Mouse (Mus musculus) liver, adult 2 months (tissue): ENCODE measurements around the gene Mrrf. TPM values are rescaled to one million over a fixed set of nuclear protein-coding genes. Genes with fewer than 3 reads are reported as not detected.

Experiments
- DNase-seq: peaks from one replicate; pipeline ENCODE4 v3.0.0-alpha.2; 2011; ENCODE audit warnings: low read depth, low spot score; ENCODE audit errors: extremely low read depth
- H3K27ac ChIP-seq: fragments of 200-500 bp; replicated peaks from 2 replicates; pipeline ENCODE4 v1.5.1; 2012; ENCODE audit warnings: low read depth, mild to moderate bottlenecking, control low read depth, inconsistent platforms, low read length; ENCODE audit not compliant: insufficient read depth
- H3K27me3 ChIP-seq: fragments of 200-500 bp; 2 replicates; pipeline ENCODE4 v1.6.1; 2012; ENCODE audit warnings: mild to moderate bottlenecking, moderate library complexity, low read length, inconsistent platforms; ENCODE audit not compliant: control insufficient read depth, insufficient read depth
- H3K36me3 ChIP-seq: fragments of 200-500 bp; 2 replicates; pipeline ENCODE4 v1.6.1; 2012; ENCODE audit warnings: low read length, inconsistent platforms; ENCODE audit not compliant: control insufficient read depth, insufficient read depth
- H3K4me1 ChIP-seq: fragments of 200-500 bp; 2 replicates; pipeline ENCODE4 v1.6.1; 2011; ENCODE audit warnings: low read length; ENCODE audit not compliant: control insufficient read depth, insufficient read depth
- H3K4me3 ChIP-seq: fragments of 200-500 bp; 2 replicates; pipeline ENCODE4 v1.5.1; 2011; ENCODE audit warnings: low read depth, mild to moderate bottlenecking, control low read depth, low read length, moderate library complexity; ENCODE audit not compliant: insufficient read depth
- H3K79me2 ChIP-seq: fragments of 200-500 bp; 2 replicates; pipeline ENCODE4 v1.6.1; 2012; ENCODE audit warnings: inconsistent platforms, mild to moderate bottlenecking, low read length, moderate library complexity; ENCODE audit not compliant: control insufficient read depth, insufficient read depth
- H3K9ac ChIP-seq: fragments of 200-500 bp; 2 replicates; pipeline ENCODE4 v1.6.1; 2012; ENCODE audit warnings: low read depth, mild to moderate bottlenecking, control low read depth, inconsistent platforms, low read length
- CTCF ChIP-seq: fragments of 200-500 bp; IDR thresholded peaks from 2 replicates; pipeline ENCODE4 v1.5.1; 2011; ENCODE audit warnings: low read depth, low read length, control low read depth
- POLR2A ChIP-seq: fragments of 200-500 bp; IDR thresholded peaks from 2 replicates; pipeline ENCODE4 v1.6.1; 2011; ENCODE audit warnings: low read length, control low read depth; ENCODE audit not compliant: insufficient read depth; ENCODE audit errors: extremely low read depth
- WGBS: fragments of 180-500 bp; shearing (Covaris S2); methylation state at CpG from one replicate; pipeline ENCODE4 v1.1.7; 2018; 5-methylcytosine and 5-hydroxymethylcytosine counted together
- polyA plus RNA-seq: library from polyadenylated mRNA; depleted of rRNA; stranded (reverse); fragments of >200 nt; gene quantifications from 2 replicates; pipeline ENCODE4 v1.2.3, GENCODE M21; 2012
- total RNA-seq: library from RNA; depleted of rRNA; stranded (reverse); fragments of >200 nt; gene quantifications from 2 replicates; pipeline ENCODE4 v1.2.3, GENCODE M21; 2014

Gene Mrrf
- total and polyA plus RNA-seq, 2 experiments = 20.0 to 28.0 TPM

- no peak overlapping the region for H3K27ac ChIP-seq
- H3K27me3 ChIP-seq = peaks cover 3% of the 10 kb centered on the region; the same call in 1 of the 2 replicates
- WGBS = 80% methylated on average over 3 of the region's 3 CpGs
Observed at GRCm38 (mm10) chr2:36112632-36113031, 23.6 kb upstream of the Mrrf start.

GRCm38 (mm10) chr2:36126795-36127429, 9.3 kb upstream of the Mrrf start:
- WGBS = 94% methylated on average over 9 of the region's 9 CpGs

More at GRCm38 (mm10) chr2:36112632-36113031, 23.6 kb upstream of the Mrrf start:
- H3K9ac ChIP-seq = no peak overlapping the region
- H3K36me3 ChIP-seq = peaks cover 8% of the 10 kb centered on the region
- no peaks in the 10 kb centered on the region for H3K4me1 ChIP-seq
- no peak overlapping the region for H3K4me3 ChIP-seq
- DNase-seq = peak; percentile 52
- TF ChIP-seq POLR2A = no peak
- TF ChIP-seq CTCF = no peak
- no peaks in the 10 kb centered on the region for H3K79me2 ChIP-seq

GRCm38 (mm10) chr2:36127973-36128372, 8.2 kb upstream of the Mrrf start:
- Histone ChIP-seq H3K27ac (no peak overlapping the region), H3K9ac (no peak overlapping the region), H3K4me1 (peaks cover 2% of the 10 kb centered on the region; the same call in 1 of the 2 replicates), H3K4me3 (no peak overlapping the region), H3K36me3 (peaks cover 46% of the 10 kb centered on the region), H3K79me2 (no peaks in the 10 kb centered on the region), H3K27me3 (no peaks in the 10 kb centered on the region)
- 75% methylated on average over 4 of the region's 4 CpGs for WGBS
- TF ChIP-seq CTCF (no peak), POLR2A (no peak)
- DNase-seq = no peak

More at GRCm38 (mm10) chr2:36126795-36127429, 9.3 kb upstream of the Mrrf start:
- H3K27me3 ChIP-seq = no peaks in the 10 kb centered on the region
- H3K36me3 ChIP-seq = peaks cover 48% of the 10 kb centered on the region
- no peak overlapping the region for H3K4me3 ChIP-seq
- no peak overlapping the region for H3K9ac ChIP-seq
- H3K27ac ChIP-seq = no peak overlapping the region
- TF ChIP-seq POLR2A = no peak
- TF ChIP-seq CTCF = no peak
- H3K79me2 ChIP-seq = no peaks in the 10 kb centered on the region
- H3K4me1 ChIP-seq = peaks cover 2% of the 10 kb centered on the region; the same call in 1 of the 2 replicates
- DNase-seq = no peak

- peaks cover 2% of the 10 kb centered on the region; the same call in 1 of the 2 replicates for H3K4me1 ChIP-seq
- H3K36me3 ChIP-seq = peaks cover 54% of the 10 kb centered on the region
- no peak overlapping the region for H3K27ac ChIP-seq
- TF ChIP-seq CTCF (no peak), POLR2A (no peak)
- DNase-seq = no peak
- no peak overlapping the region for H3K4me3 ChIP-seq
- H3K9ac ChIP-seq = no peak overlapping the region
- H3K27me3 ChIP-seq = no peaks in the 10 kb centered on the region
- WGBS = 79% methylated on average over 3 of the region's 3 CpGs
- no peaks in the 10 kb centered on the region for H3K79me2 ChIP-seq
Observed at GRCm38 (mm10) chr2:36129051-36129450, 7.1 kb upstream of the Mrrf start.

- Histone ChIP-seq H3K79me2 (peaks cover 10% of the 10 kb centered on the region; the same call in 1 of the 2 replicates), H3K36me3 (peaks cover 27% of the 10 kb centered on the region), H3K27me3 (no peaks in the 10 kb centered on the region), H3K4me1 (peaks cover 9% of the 10 kb centered on the region; the same call in 1 of the 2 replicates), H3K27ac (peak overlapping the region; percentile 97), H3K9ac (peak overlapping the region; percentile 90), H3K4me3 (peak overlapping the region; percentile 97)
- no peak for TF ChIP-seq POLR2A
- TF ChIP-seq CTCF = no peak
- no peak for DNase-seq
- WGBS = 0% methylated on average over 4 of the region's 4 CpGs
Observed at GRCm38 (mm10) chr2:36135887-36136286, 302 bp upstream of the Mrrf start.

- H3K27ac ChIP-seq = no peak overlapping the region
- peaks cover 6% of the 10 kb centered on the region; the same call in 1 of the 2 replicates for H3K36me3 ChIP-seq
- no peak overlapping the region for H3K9ac ChIP-seq
- H3K79me2 ChIP-seq = peaks cover 10% of the 10 kb centered on the region; the same call in 1 of the 2 replicates
- H3K4me1 ChIP-seq = peaks cover 9% of the 10 kb centered on the region; the same call in 1 of the 2 replicates
- TF ChIP-seq CTCF = no peak
- TF ChIP-seq POLR2A = no peak
- 61% methylated on average over 2 of the region's 2 CpGs for WGBS
- H3K4me3 ChIP-seq = no peak overlapping the region
- peak; percentile 16 for DNase-seq
- H3K27me3 ChIP-seq = no peaks in the 10 kb centered on the region
Observed at GRCm38 (mm10) chr2:36139096-36139495, 2.9 kb downstream of the Mrrf start.
